Mouse (Mus musculus) 416B (cell line): ENCODE data around the gene Mdfic.

ENCODE experiments used
- DNase-seq: peaks from one replicate; pipeline ENCODE4 v3.0.0; 2011; ENCODE audit warnings: low read depth

The Mdfic gene

DNA sequence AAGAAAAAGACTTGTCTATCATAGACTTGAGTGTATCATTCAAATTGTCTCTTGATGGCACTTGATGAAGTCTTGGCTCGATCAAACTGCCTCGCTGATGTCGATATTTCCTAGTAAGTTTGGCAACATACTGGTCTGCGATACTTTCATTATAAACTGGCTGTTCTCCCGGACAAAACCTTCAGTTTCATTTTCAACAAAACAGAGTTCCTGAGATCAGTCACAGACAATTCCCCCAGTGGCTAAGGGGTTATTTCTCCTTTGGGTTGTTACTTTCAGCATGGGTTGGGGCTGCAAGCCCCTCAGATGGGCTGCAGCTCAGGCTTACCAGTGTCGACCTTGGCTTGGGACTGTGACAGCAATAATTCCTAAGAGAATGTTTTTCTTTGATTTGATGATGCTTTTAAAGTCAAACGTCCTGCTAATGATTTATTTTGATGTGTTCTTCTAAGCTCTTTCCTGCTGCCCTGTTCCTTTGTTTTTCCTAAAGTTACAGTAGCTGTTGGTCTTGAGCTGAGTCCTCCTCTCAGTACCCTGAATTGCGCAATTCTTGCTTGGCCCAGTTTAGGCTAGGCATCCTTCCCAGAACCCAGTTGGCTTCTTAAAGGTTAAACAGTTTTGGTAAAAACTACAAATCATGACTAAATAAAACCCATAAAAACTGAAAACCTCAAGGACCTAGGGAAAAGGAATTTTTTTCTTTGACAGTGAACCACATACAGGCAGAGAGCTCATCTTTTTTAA, 73.3 kb downstream of the Mdfic start:
- no peak for DNase-seq

DNA sequence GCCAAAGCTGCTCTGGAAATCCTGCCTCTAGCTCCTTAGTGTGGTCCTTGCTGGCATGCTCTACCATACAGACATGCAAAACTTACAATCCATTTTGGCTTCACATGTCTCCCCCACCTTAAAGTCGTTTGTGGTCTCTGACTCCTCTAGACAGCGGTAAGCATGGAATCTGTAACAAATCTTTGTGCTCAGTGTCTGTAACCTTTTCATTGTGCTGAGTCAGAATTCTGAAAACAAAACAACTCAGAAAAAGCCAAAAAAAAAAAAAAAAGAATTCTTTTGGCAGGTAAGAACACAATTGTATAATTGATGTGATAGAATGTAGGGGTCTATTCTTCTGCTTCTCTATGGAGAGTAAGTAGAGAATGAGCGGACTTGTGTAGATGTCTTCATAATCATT, 74.3 kb downstream of the Mdfic start:
- no peak for DNase-seq

DNA sequence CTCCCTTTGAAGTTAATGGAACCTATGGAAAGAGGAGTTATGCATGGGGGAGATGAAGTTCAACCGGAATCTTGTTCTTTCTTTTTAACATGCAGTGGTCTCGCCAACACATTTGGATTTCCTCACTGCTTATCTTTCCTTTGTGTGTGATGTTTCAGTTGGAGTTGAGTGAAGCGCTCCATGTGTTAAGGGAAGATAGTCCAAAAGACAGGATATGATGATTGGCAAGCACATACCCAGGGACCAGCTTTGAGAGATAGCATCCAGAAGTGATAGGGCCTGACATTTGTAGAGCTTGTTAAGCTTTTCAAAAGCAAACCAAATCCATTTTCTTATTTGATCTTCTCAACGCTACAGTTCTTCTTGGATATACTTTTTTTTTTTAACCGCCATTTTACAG, 86.9 kb downstream of the Mdfic start:
- DNase-seq = no peak

DNA sequence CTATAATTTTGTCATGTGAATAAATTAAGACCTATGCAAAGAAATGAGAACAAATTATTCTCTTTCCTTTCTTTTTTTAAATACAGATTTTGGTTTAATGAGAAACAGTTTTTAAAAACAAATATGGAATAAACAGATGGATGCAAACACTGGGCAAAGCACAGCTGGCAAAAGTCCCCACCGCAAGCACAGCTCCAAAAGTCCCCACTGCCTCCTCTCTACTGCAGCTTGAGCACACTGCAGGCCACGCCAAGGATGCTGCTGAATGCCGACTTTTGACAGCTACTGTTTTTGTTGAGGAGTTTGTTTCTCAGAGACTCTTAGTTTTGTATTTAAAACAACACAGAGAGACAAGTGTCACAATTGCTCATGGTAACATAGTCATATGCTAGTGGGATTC, 104.8 kb downstream of the Mdfic start:
- no peak for DNase-seq

DNA sequence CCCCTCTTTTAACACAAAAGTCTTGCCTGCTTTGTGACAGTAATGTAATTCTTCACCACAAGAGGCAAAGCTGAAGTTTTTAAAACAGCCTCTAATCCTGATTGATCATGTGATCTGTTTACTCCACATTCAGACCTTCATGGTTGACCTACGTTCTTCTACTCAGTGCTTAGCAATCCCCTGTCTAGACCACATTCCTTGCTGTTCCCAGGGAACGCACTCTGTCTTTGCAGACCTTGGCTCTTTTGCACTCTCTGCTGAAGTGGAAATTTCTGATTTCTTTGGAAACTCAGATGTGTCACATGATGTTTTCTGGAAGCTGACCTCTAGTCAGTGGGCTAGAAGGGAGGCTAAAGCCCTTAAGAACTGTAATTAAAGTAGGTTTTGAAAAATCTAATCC, 109.4 kb downstream of the Mdfic start:
- no peak for DNase-seq

DNA sequence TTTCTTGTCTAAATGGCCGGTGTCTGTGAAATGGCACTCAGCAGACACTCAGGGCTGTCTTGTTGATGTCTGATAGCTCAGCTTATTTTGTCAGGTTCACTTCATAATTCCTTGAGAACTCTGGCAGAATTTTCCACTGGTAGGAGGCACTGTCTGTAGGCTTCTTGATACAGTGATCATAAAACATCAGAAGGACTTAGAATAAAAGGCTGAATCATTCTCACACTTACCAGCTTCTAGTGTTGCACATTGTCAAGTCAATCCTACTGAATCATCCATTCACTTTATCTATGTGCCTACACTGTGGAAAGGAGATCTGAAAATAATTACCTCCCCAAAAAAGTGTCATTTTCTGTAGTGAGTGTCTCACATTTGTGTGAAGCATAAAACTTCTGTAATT, 110.2 kb downstream of the Mdfic start:
- no peak for DNase-seq

DNA sequence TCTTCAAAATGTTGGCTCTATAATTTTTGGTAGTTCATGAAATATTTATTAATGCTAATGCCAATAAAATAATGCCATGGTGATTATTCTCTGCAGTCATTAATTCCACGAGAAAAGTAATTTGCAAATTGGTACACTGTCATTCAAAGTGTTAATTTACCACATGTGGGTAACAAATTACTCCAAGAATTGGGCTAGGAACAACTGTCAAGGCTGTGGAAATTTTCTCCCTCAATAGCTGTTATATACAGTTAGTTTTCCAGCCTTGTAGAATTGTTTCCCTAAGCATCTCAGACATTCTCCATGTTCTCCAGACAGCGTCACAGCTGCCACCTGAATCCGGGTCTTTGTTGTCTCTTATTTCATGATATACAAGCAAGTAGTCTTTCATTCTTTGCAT, 117.2 kb downstream of the Mdfic start:
- DNase-seq = no peak

DNA sequence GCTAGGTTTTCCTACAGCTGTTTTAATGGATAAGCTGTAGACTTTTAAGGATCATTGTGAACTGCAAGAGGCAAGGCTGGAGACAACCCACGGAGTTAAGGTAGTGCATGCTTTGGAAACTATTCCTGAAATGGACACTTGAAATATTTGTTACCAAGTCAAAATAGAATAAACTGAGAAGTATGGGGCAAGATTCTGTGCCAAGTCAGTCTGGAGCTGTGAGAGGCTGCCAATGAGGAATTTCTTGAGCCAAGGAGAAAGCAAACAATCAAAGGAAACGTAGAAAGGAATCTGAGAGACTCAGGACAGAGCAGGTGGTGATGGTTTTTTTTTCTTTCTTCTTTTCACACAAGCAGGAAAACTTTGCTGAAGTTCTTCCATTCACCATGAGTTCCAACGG, 119.4 kb downstream of the Mdfic start:
- no peak for DNase-seq

DNA sequence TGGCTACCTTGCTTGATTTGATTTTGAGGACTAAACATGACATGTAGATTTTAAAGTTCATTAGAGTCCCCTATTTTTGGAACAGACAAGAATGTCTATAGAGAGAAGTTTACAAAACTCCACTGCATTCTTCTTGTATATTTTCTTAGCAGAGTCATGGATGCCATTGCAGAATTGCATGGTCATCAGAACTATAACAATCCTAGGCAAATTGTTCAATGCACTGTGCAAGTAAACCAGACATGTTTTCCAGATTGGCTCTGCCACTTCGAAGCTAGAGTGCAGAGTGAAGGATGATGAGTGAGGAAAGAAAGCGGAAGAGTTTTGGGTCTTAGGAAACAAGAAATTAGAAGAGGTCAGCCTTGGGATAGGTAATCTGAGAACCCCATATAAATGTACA, 120.0 kb downstream of the Mdfic start:
- DNase-seq = no peak

DNA sequence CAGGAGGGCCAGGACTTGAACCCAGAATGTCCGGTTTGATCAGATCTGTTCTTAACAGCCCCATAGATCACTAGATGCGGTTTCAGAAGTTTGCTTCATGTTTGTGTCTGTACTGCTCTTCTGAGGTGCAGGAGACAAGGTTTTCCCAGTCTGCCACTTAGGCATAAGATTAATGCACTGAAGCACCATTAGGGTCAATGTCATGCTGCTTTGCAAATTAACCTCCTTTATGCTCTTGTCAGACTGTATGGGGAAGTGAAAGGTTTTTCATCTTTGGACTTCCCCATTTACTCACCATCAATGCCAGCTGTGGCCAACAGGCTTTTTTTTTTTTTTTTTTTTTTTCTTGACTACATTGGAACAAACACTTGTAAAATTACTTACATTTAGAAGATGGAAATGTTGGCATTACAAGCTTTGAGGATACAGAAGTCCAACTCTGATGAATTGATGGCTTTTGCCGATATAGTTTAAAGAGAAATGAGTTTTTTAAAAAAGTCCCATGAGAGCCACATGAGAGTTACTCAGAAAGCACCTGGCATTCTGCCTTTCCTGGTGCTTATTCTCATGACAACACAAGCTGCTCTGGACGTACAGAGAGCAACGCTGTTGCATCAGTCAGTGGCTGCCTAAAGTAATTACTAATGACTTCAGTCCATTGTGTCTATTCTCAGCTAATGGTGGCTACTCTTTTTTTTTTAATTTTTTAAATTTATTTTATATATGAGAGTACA, 121.2 kb downstream of the Mdfic start:
- DNase-seq = no peak

DNA sequence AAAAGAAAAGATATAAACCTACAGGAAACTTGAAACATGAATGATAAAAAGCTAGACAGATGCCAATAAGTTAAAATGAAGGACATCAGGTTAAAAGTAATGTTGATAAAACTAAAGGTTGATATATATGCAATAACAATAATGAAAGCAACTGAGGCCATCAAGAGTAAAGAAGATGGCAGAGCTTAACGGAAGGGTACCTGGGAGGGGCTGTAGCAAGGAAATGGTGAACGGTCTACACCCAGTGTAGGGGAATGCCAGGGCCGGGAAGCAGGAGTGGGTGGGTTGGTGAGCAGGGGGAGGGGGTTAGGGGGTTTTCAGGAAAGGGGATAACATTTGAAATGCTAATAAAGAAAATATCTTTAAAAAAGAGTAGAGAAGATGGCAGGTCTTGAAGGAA, 122.8 kb downstream of the Mdfic start:
- DNase-seq = no peak

DNA sequence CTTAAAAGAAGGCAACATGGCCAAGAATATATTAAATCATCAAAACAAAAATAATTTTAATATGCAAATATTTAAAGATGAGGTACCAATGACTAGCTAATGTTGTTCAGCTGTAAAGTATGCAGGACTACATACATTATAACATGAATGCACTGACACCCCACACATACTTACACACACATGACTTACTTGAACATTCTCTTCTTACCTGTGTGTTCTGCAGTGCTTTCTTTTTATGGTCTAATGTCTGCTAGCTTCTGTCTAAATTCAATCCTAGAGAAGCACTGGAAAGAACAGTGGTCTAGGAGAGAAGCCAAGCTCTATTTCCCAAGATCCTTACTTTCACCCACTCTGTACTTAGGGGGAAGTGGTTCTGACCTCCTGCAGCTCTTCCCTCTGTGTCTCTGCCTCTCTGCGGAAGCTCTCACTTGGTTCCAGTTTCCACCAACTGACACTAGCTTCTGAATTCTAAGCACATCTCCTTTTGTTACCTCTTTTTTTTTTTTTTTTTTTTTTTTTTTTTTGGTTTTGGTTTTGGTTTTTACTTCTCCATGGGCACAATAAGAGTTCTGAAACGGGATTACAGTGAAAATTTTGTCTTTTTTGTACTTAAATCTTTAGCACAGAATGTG, 125.4 kb downstream of the Mdfic start:
- no peak for DNase-seq
